In the genomic region with DNA sequence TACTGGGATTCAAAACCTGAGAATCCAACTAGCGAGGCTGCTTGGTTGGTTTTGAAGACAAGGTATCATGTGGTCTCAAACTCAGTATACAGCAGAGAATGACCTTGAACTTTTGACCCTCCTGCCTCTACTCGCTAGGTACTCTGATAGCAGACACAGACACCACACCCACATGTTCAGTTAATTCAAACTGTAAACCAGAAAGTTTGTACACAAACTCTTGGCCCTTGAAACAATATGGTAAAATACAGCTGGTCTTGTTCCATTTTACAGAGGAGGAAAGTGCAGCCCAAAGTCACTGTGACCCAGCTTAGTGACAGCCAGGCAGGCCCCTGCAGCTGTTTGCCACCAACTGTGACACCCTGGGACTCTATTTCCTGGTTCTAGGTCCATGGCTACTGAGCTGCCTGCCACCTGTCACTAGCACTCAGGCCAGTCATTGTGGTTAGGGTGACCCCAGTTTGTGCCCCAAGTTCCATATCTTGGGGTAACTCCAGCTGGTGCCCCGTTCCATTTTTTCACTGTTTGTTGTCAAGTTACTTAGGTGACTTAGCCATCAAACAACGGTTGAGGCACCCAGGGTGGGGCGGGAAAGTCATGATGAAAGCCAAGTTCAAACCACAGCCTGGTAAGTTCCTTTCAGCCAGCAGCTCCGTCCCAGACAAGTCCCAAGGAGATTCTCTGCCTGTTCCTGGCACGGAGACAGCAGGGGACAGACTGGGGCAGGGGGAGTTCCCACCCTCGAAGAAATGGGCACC, we compare ENCODE assay signal across 8 mouse cellular contexts. TPM values are rescaled to one million over a fixed set of nuclear protein-coding genes. Genes with fewer than 3 reads are reported as not detected.
A peak's percentile ranks its signal among the peaks of the same experiment; 100 is the strongest.
DNase-seq lines count a peak whose midpoint lies in the region; ATAC-seq and TF ChIP-seq lines count a peak whose summit lies in the region.

No protein-coding gene starts in this region.

- 47% methylated on average over 8 of the region's 8 CpGs for WGBS in hindbrain, embryonic 13.5 days
- 40% methylated on average over 8 of the region's 8 CpGs for WGBS in hindbrain, embryonic 11.5 days
- 44% methylated on average over 8 of the region's 8 CpGs for WGBS in embryonic facial prominence, embryonic 11.5 days
- 21% methylated on average over 8 of the region's 8 CpGs for WGBS in intestine, postnatal 0 days
- WGBS in midbrain, embryonic 12.5 days: 53% methylated on average over 8 of the region's 8 CpGs
- WGBS in thymus, adult 2 months: 6% methylated on average over 8 of the region's 8 CpGs

- peak overlapping the region; percentile 47 for H3K4me3 ChIP-seq in hindbrain, embryonic 13.5 days
- no peak overlapping the region for H3K4me3 ChIP-seq in hindbrain, embryonic 11.5 days (ENCODE audit: low read depth, low read length)
- H3K4me3 ChIP-seq in embryonic facial prominence, embryonic 11.5 days (ENCODE audit: low read depth, low read length): no peak overlapping the region; the same call in 1 of the 2 replicates
- peak overlapping the region; percentile 59 for H3K4me3 ChIP-seq in intestine, postnatal 0 days (ENCODE audit: low read depth, low read length)
- no peak overlapping the region for H3K4me3 ChIP-seq in midbrain, embryonic 12.5 days
- peak overlapping the region; percentile 95 for H3K4me3 ChIP-seq in thymus, adult 2 months (ENCODE audit: control insufficient read depth, insufficient read depth, low read length)

- no peak overlapping the region for H3K27ac ChIP-seq in hindbrain, embryonic 13.5 days
- no peak overlapping the region for H3K27ac ChIP-seq in hindbrain, embryonic 11.5 days (ENCODE audit: low read depth, low read length)
- peak overlapping the region; percentile 47; the same call in 1 of the 2 replicates for H3K27ac ChIP-seq in embryonic facial prominence, embryonic 11.5 days (replicated peaks; ENCODE audit: low read depth, low read length)
- H3K27ac ChIP-seq in intestine, postnatal 0 days (ENCODE audit: low read depth, low read length): peak overlapping the region; percentile 81
- no peak overlapping the region for H3K27ac ChIP-seq in midbrain, embryonic 12.5 days (replicated peaks)
- H3K27ac ChIP-seq in thymus, adult 2 months (ENCODE audit: control insufficient read depth, insufficient read depth, low read length): peak overlapping the region; percentile 97

- DNase-seq in hindbrain, embryonic 11.5 days (ENCODE audit: low spot score): no peak
- no peak for DNase-seq in embryonic facial prominence, embryonic 11.5 days (ENCODE audit: low spot score)
- peak; percentile 76 for DNase-seq in thymus, adult 2 months
- no peak for DNase-seq in urinary bladder, postnatal 25 days (ENCODE audit: low spot score)
- DNase-seq in frontal cortex, adult 2 months (ENCODE audit: extremely low spot score in 1 of 2, low spot score in 1 of 2): no peak

- no peaks in the 10 kb centered on the region for H3K36me3 ChIP-seq in hindbrain, embryonic 13.5 days
- no peaks in the 10 kb centered on the region for H3K36me3 ChIP-seq in hindbrain, embryonic 11.5 days (ENCODE audit: control insufficient read depth, insufficient read depth, low read length)
- H3K36me3 ChIP-seq in embryonic facial prominence, embryonic 11.5 days (replicated peaks; ENCODE audit: control insufficient read depth, insufficient read depth, low read depth, low read length): no peaks in the 10 kb centered on the region
- no peaks in the 10 kb centered on the region for H3K36me3 ChIP-seq in intestine, postnatal 0 days (ENCODE audit: control insufficient read depth, insufficient read depth)
- no peaks in the 10 kb centered on the region for H3K36me3 ChIP-seq in midbrain, embryonic 12.5 days
- no peaks in the 10 kb centered on the region for H3K36me3 ChIP-seq in thymus, adult 2 months (ENCODE audit: control insufficient read depth, insufficient read depth, low read length)

- H3K27me3 ChIP-seq in hindbrain, embryonic 13.5 days: peaks cover 57% of the 10 kb centered on the region
- peaks cover 20% of the 10 kb centered on the region for H3K27me3 ChIP-seq in hindbrain, embryonic 11.5 days (ENCODE audit: control insufficient read depth, insufficient read depth, low read length)
- peaks cover 2% of the 10 kb centered on the region; the same call in 1 of the 2 replicates for H3K27me3 ChIP-seq in embryonic facial prominence, embryonic 11.5 days (ENCODE audit: control insufficient read depth, insufficient read depth, low read length)
- no peaks in the 10 kb centered on the region for H3K27me3 ChIP-seq in intestine, postnatal 0 days (replicated peaks; ENCODE audit: control insufficient read depth, insufficient read depth, low read length)
- H3K27me3 ChIP-seq in midbrain, embryonic 12.5 days: peaks cover 54% of the 10 kb centered on the region
- no peaks in the 10 kb centered on the region for H3K27me3 ChIP-seq in thymus, adult 2 months (ENCODE audit: control insufficient read depth, insufficient read depth, low read length)

- no peak for TF ChIP-seq POLR2A in thymus, adult 2 months (IDR thresholded peaks at IDR 0.05; ENCODE audit: control insufficient read depth, extremely low read depth, insufficient read depth, low read length, poor library complexity)

- no peak for TF ChIP-seq CTCF in intestine, postnatal 0 days (IDR thresholded peaks at IDR 0.05; ENCODE audit: low read depth)
- TF ChIP-seq CTCF in thymus, adult 2 months (IDR thresholded peaks at IDR 0.05; ENCODE audit: borderline replicate concordance, control insufficient read depth, extremely low read depth, insufficient read depth, low read length, poor library complexity): no peak

- no peak overlapping the region for H3K9ac ChIP-seq in hindbrain, embryonic 13.5 days
- H3K9ac ChIP-seq in hindbrain, embryonic 11.5 days (ENCODE audit: low read depth, low read length): no peak overlapping the region
- H3K9ac ChIP-seq in embryonic facial prominence, embryonic 11.5 days (replicated peaks; ENCODE audit: low read length): no peak overlapping the region
- H3K9ac ChIP-seq in intestine, postnatal 0 days (ENCODE audit: low read depth, low read length): 0 out of 2 replicates have a peak overlapping the region, but pooled peaks have one; percentile 65
- H3K9ac ChIP-seq in midbrain, embryonic 12.5 days (replicated peaks): no peak overlapping the region

- H3K9me3 ChIP-seq in hindbrain, embryonic 13.5 days: no peaks in the 10 kb centered on the region
- H3K9me3 ChIP-seq in hindbrain, embryonic 11.5 days (ENCODE audit: control insufficient read depth, low read length): no peaks in the 10 kb centered on the region
- no peaks in the 10 kb centered on the region for H3K9me3 ChIP-seq in embryonic facial prominence, embryonic 11.5 days (replicated peaks; ENCODE audit: control insufficient read depth, low read length)
- H3K9me3 ChIP-seq in intestine, postnatal 0 days (ENCODE audit: control insufficient read depth): no peaks in the 10 kb centered on the region
- H3K9me3 ChIP-seq in midbrain, embryonic 12.5 days: no peaks in the 10 kb centered on the region

- peak overlapping the region; percentile 87 for H3K4me2 ChIP-seq in hindbrain, embryonic 13.5 days
- H3K4me2 ChIP-seq in hindbrain, embryonic 11.5 days (replicated peaks; ENCODE audit: low read depth, low read length): no peak overlapping the region
- no peak overlapping the region; the same call in 1 of the 2 replicates for H3K4me2 ChIP-seq in embryonic facial prominence, embryonic 11.5 days (ENCODE audit: low read depth, low read length)
- peak overlapping the region; percentile 88 for H3K4me2 ChIP-seq in intestine, postnatal 0 days (replicated peaks; ENCODE audit: low read depth)
- H3K4me2 ChIP-seq in midbrain, embryonic 12.5 days (replicated peaks): 0 out of 2 replicates have a peak overlapping the region, but pooled peaks have one; percentile 89

- peaks cover 25% of the 10 kb centered on the region for H3K4me1 ChIP-seq in hindbrain, embryonic 13.5 days (replicated peaks)
- no peaks in the 10 kb centered on the region; the same call in 1 of the 2 replicates for H3K4me1 ChIP-seq in hindbrain, embryonic 11.5 days (replicated peaks; ENCODE audit: control insufficient read depth, insufficient read depth, low read length)
- no peaks in the 10 kb centered on the region; the same call in 1 of the 2 replicates for H3K4me1 ChIP-seq in embryonic facial prominence, embryonic 11.5 days (ENCODE audit: control insufficient read depth, insufficient read depth, low read length)
- H3K4me1 ChIP-seq in intestine, postnatal 0 days (replicated peaks; ENCODE audit: control insufficient read depth, insufficient read depth, low read length): 0 out of 2 replicates have a peak, but pooled peaks cover 3% of the 10 kb centered on the region
- H3K4me1 ChIP-seq in midbrain, embryonic 12.5 days: peaks cover 15% of the 10 kb centered on the region
- H3K4me1 ChIP-seq in thymus, adult 2 months (replicated peaks; ENCODE audit: control insufficient read depth, insufficient read depth, low read length): peaks cover 57% of the 10 kb centered on the region

- ATAC-seq in hindbrain, embryonic 13.5 days (ENCODE audit: low FRiP score): no peak
- no peak for ATAC-seq in hindbrain, embryonic 11.5 days (ENCODE audit: low FRiP score)
- ATAC-seq in embryonic facial prominence, embryonic 11.5 days (replicated peaks; ENCODE audit: insufficient number of reproducible peaks, low FRiP score, low TSS enrichment, low read depth): no peak
- peak; percentile 48 for ATAC-seq in intestine, postnatal 0 days
- no peak for ATAC-seq in midbrain, embryonic 12.5 days (ENCODE audit: low FRiP score, low read depth)

RNA-seq across cellular contexts. Expression of a gene that starts 1.2 kb away (rescaled TPM):
- polyA plus RNA-seq in hindbrain, embryonic 13.5 days (2015; fragmentation: Nextera tagmentation; extraction: Ambion mirVana): 12.3 and 13.0 TPM in 2 replicates
- 13.0 and 13.8 TPM in 2 replicates for polyA plus RNA-seq in hindbrain, embryonic 11.5 days (2014; fragmentation: Nextera tagmentation; extraction: Ambion mirVana)
- polyA plus RNA-seq in embryonic facial prominence, embryonic 11.5 days (2014; fragmentation: Nextera tagmentation; extraction: Ambion mirVana): 19.0 and 22.1 TPM in 2 replicates
- polyA plus RNA-seq in intestine, postnatal 0 days (2015; fragmentation: Nextera tagmentation; extraction: Ambion mirVana): 17.2 and 17.6 TPM in 2 replicates
- 13.9 and 16.7 TPM in 2 replicates for polyA plus RNA-seq in midbrain, embryonic 12.5 days (2016; fragmentation: Nextera tagmentation; extraction: Ambion mirVana)
- 190 and 193 TPM in 2 replicates for polyA plus RNA-seq in thymus, adult 2 months (2012; rRNA removed)
- 21.8 and 23.0 TPM in 2 replicates for polyA plus RNA-seq in frontal cortex, adult 2 months (2012; rRNA removed)

RNA-seq across cellular contexts. Expression of a gene that starts 24.9 kb away (rescaled TPM):
- polyA plus RNA-seq in hindbrain, embryonic 13.5 days (2015; fragmentation: Nextera tagmentation; extraction: Ambion mirVana): 116 and 119 TPM in 2 replicates
- polyA plus RNA-seq in hindbrain, embryonic 11.5 days (2014; fragmentation: Nextera tagmentation; extraction: Ambion mirVana): 187 and 205 TPM in 2 replicates
- 191 and 195 TPM in 2 replicates for polyA plus RNA-seq in embryonic facial prominence, embryonic 11.5 days (2014; fragmentation: Nextera tagmentation; extraction: Ambion mirVana)
- polyA plus RNA-seq in intestine, postnatal 0 days (2015; fragmentation: Nextera tagmentation; extraction: Ambion mirVana): 69.8 and 75.5 TPM in 2 replicates
- polyA plus RNA-seq in midbrain, embryonic 12.5 days (2016; fragmentation: Nextera tagmentation; extraction: Ambion mirVana): 184 and 186 TPM in 2 replicates
- polyA plus RNA-seq in thymus, adult 2 months (2012; rRNA removed): 157 and 171 TPM in 2 replicates
- polyA plus RNA-seq in frontal cortex, adult 2 months (2012; rRNA removed): 27.2 and 30.6 TPM in 2 replicates

RNA-seq across cellular contexts. Expression of a gene that starts 40.9 kb away (rescaled TPM):
- 20.7 and 23.7 TPM in 2 replicates for polyA plus RNA-seq in hindbrain, embryonic 13.5 days (2015; fragmentation: Nextera tagmentation; extraction: Ambion mirVana)
- 21.6 and 22.6 TPM in 2 replicates for polyA plus RNA-seq in hindbrain, embryonic 11.5 days (2014; fragmentation: Nextera tagmentation; extraction: Ambion mirVana)
- polyA plus RNA-seq in embryonic facial prominence, embryonic 11.5 days (2014; fragmentation: Nextera tagmentation; extraction: Ambion mirVana): 20.6 and 21.5 TPM in 2 replicates
- 37.0 and 40.2 TPM in 2 replicates for polyA plus RNA-seq in intestine, postnatal 0 days (2015; fragmentation: Nextera tagmentation; extraction: Ambion mirVana)
- 35.3 and 35.4 TPM in 2 replicates for polyA plus RNA-seq in midbrain, embryonic 12.5 days (2016; fragmentation: Nextera tagmentation; extraction: Ambion mirVana)
- polyA plus RNA-seq in thymus, adult 2 months (2012; rRNA removed): 321 and 324 TPM in 2 replicates
- polyA plus RNA-seq in frontal cortex, adult 2 months (2012; rRNA removed): 51.9 and 61.9 TPM in 2 replicates

Comparison
In these comparisons a context has a peak if more than half of its experiments do, and no peak if none do; other contexts are left out.
1. H3K4me2 ChIP-seq: peak in hindbrain, embryonic 13.5 days (single experiment), intestine, postnatal 0 days (single experiment) and midbrain, embryonic 12.5 days (single experiment); none in hindbrain, embryonic 11.5 days (single experiment) and embryonic facial prominence, embryonic 11.5 days (single experiment).
2. H3K4me3 ChIP-seq: peak in hindbrain, embryonic 13.5 days (single experiment), intestine, postnatal 0 days (single experiment) and thymus, adult 2 months (single experiment); none in hindbrain, embryonic 11.5 days (single experiment), embryonic facial prominence, embryonic 11.5 days (single experiment) and midbrain, embryonic 12.5 days (single experiment).
3. H3K27ac ChIP-seq: peak in embryonic facial prominence, embryonic 11.5 days (single experiment), intestine, postnatal 0 days (single experiment) and thymus, adult 2 months (single experiment); none in hindbrain, embryonic 13.5 days (single experiment), hindbrain, embryonic 11.5 days (single experiment) and midbrain, embryonic 12.5 days (single experiment).